Mouse (Mus musculus) layer of hippocampus, adult 2 months (tissue): ENCODE measurements at regions not wholly inside any gene's neighbourhood (a gene's known extent, or its start where the extent isn't known, plus 50 kb on each side); places are given as distances from the start of the nearest gene placed in this dataset.

Experiments
- DNase-seq, 2 experiments: peaks; one replicate each; pipeline ENCODE4 v3.0.0; 2022; ENCODE audit warnings: low spot score in 2 of 2
- H3K27ac ChIP-seq: fragments of 200-600 bp; 2 replicates; pipeline ENCODE4 v1.8.1; 2022
- H3K4me3 ChIP-seq: fragments of 200-600 bp; 2 replicates; pipeline ENCODE4 v1.8.1; 2022; ENCODE audit warnings: mild to moderate bottlenecking
- CTCF ChIP-seq: fragments of 200-600 bp; conservative IDR thresholded peaks from 2 replicates; pipeline ENCODE4 v1.8.1; 2022; ENCODE audit warnings: antibody characterized with exemption, mild to moderate bottlenecking, moderate library complexity

GRCm38 (mm10) chr5:91278466-91278865 is 124.3 kb downstream of the Btc start:
- H3K4me3 ChIP-seq: no peak overlapping the region
- TF ChIP-seq CTCF: no peak
- DNase-seq: no peak
- H3K27ac ChIP-seq: no peak overlapping the region

- no peak for TF ChIP-seq CTCF
- Histone ChIP-seq H3K4me3 (no peak overlapping the region), H3K27ac (no peak overlapping the region)
- DNase-seq: no peak
These were observed 123.3 kb downstream of the Btc start for GRCm38 (mm10) chr5:91279464-91279863.

GRCm38 (mm10) chr5:91282969-91283368 is 119.8 kb downstream of the Btc start:
- no peak for TF ChIP-seq CTCF
- DNase-seq: no peak
- Histone ChIP-seq H3K27ac (no peak overlapping the region), H3K4me3 (no peak overlapping the region)

GRCm38 (mm10) chr5:91293073-91293472 is 109.7 kb downstream of the Btc start:
- no peak for TF ChIP-seq CTCF
- no peak for DNase-seq
- H3K4me3 ChIP-seq: no peak overlapping the region

GRCm38 (mm10) chr5:91294957-91295356 is 107.8 kb downstream of the Btc start:
- no peak overlapping the region for H3K27ac ChIP-seq
- DNase-seq: no peak
- no peak overlapping the region for H3K4me3 ChIP-seq
- TF ChIP-seq CTCF: no peak

More at GRCm38 (mm10) chr5:91293073-91293472, 109.7 kb downstream of the Btc start:
- no peak overlapping the region for H3K27ac ChIP-seq

- DNase-seq: no peak
- Histone ChIP-seq H3K27ac (no peak overlapping the region), H3K4me3 (no peak overlapping the region)
- no peak for TF ChIP-seq CTCF
These were observed 105.7 kb downstream of the Btc start for GRCm38 (mm10) chr5:91297068-91297467.

- Histone ChIP-seq H3K4me3 (no peak overlapping the region), H3K27ac (no peak overlapping the region)
- DNase-seq: no peak
- no peak for TF ChIP-seq CTCF
These were observed 100.7 kb downstream of the Btc start for GRCm38 (mm10) chr5:91302114-91302513.

GRCm38 (mm10) chr5:91302943-91303342 is 99.9 kb downstream of the Btc start:
- H3K27ac ChIP-seq: no peak overlapping the region
- no peak for TF ChIP-seq CTCF
- H3K4me3 ChIP-seq: no peak overlapping the region
- no peak for DNase-seq

- DNase-seq: no peak
- Histone ChIP-seq H3K4me3 (no peak overlapping the region), H3K27ac (no peak overlapping the region)
- no peak for TF ChIP-seq CTCF
These were observed 99.1 kb downstream of the Btc start for GRCm38 (mm10) chr5:91303702-91304101.

GRCm38 (mm10) chr5:91307031-91307430 is 95.8 kb downstream of the Btc start:
- Histone ChIP-seq H3K4me3 (no peak overlapping the region), H3K27ac (no peak overlapping the region)
- peak; percentile 30 for TF ChIP-seq CTCF
- no peak for DNase-seq
